Mouse (Mus musculus): Measurements from ENCODE around the gene Vac14. TPM values are rescaled to one million over a fixed set of nuclear protein-coding genes. Genes with fewer than 3 reads are reported as not detected.

Gene Vac14
- 11.4 TPM for polyA plus RNA-seq (2014; fragmentation: Illumina TruSeq; extraction: RNeasy Lipid Tissue Mini Kit (QIAGEN cat#74804); ENCODE audit: insufficient read depth, low read depth, low replicate concordance)

DNA sequence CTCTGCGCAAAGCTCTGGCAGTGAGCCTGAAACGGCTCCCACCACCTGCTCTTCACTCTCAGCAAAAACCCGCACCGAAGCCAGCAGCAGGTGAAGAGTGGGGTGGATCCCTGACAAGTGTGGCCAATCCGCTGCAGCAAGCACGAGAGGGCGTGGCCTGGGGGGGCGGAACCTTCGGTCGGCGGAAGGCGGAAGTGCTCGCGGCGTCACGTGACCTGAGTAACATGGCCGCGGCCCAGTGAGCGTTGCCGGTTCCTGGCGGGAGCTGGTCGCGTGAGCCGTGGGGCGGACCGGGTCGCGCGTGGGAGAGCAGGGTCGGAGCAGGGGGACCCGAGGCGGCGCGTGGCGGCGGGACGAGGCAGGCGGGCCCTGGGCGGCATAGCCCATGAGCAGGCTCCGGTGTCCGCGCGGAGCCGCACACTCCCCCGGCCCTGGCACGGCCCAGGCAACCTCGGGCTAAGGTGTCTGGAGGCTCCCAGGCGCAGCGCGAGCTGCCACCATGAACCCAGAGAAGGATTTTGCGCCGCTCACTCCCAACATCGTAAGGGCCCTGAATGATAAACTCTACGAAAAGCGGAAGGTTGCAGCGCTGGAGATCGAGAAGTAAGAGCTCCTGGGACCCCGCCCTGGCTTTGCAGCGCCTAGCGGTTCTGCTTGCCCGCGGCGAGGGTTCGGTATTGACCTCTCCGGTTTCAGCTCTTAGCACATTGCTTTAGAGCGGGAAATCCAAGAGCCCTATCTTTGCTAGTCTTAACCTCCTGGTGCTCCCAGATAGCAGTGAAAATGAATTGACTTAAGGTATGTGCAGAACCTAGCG, at the start of gene Vac14:
Gene Vac14, plus strand, starts transcription at position 195 of the 817 bp plus-strand sequence.

DNA sequence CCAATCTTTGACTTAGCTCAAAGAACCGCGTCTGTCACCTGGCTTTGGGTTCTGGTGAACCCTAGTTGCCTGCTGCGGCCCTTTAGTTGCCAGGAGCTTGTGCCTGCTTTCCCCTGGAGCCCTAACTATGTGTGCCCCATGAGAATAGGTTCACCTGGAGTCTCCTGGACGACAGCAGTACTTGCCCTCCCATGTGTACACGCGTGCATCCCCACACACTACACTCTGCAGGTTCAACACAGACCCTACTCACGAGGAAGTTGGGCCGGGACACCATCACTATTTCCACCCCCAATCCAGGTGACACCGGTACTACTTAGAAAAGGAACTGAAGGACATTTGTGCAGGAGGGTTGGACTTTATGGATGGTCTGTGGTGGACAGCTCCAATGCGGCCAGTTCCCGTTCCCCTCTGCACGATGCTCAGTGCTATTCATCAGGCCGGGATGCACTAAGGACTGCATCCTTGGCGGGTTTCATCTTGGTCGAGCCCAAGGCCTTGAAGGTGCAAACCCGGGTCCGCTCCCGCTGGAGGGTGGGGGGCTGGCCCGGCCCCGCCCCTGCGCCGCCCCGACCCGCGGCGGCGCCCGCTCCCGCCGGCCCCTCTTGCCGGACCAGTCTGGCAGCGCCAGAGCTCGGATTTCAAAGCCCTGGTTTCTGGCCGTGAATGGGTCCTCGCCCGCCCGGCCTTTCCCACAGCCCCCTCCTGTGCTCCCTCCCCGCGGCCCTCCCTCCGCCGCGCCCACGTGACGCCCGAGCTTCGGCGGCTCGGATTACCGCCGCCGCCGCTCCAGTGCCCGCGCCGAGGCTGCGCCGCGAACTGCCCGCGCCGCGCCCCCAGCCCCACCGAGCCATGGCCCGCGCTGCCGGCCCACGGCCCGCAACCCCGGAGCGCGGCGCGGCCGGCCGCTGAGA, 102.6 kb downstream of the Vac14 start, which contains the start of gene Mtss1l:
Gene Mtss1l, plus strand, starts transcription at position 792 of the 914 bp plus-strand sequence.

Other genes with a start within 250 kb of the Vac14 start
- 13.3 TPM for gene Mtss1l, start 102.9 kb downstream of the Vac14 start, polyA plus RNA-seq (2014; fragmentation: Illumina TruSeq; extraction: RNeasy Lipid Tissue Mini Kit (QIAGEN cat#74804); ENCODE audit: insufficient read depth, low read depth, low replicate concordance)
- 13.5 TPM for gene Il34, start 187.3 kb downstream of the Vac14 start, polyA plus RNA-seq (2014; fragmentation: Illumina TruSeq; extraction: RNeasy Lipid Tissue Mini Kit (QIAGEN cat#74804); ENCODE audit: insufficient read depth, low read depth, low replicate concordance)
- 21.9 TPM for gene Cog4, start 228.0 kb downstream of the Vac14 start, polyA plus RNA-seq (2014; fragmentation: Illumina TruSeq; extraction: RNeasy Lipid Tissue Mini Kit (QIAGEN cat#74804); ENCODE audit: insufficient read depth, low read depth, low replicate concordance)
- 20.4 TPM for gene Sf3b3, start 228.2 kb downstream of the Vac14 start, polyA plus RNA-seq (2014; fragmentation: Illumina TruSeq; extraction: RNeasy Lipid Tissue Mini Kit (QIAGEN cat#74804); ENCODE audit: insufficient read depth, low read depth, low replicate concordance)